Mouse (Mus musculus) liver, postnatal 0 days (tissue): Measurements from ENCODE around the gene Mxi1.

Source experiments
- CTCF ChIP-seq: sonication (generic); IDR thresholded peaks from 2 replicates; pipeline ENCODE4 v1.5.1; 2016; ENCODE audit warnings: antibody characterized with exemption, low read depth
- EP300 ChIP-seq: IDR thresholded peaks from 2 replicates; pipeline ENCODE4 v1.6.1; 2016; ENCODE audit warnings: antibody characterized with exemption, low read depth, mild to moderate bottlenecking

- TF ChIP-seq CTCF = no peak
- TF ChIP-seq EP300 = no peak
Measured at GRCm38 (mm10) chr19:53282571-53282970, 27.7 kb upstream of the Mxi1 start.
